Mouse (Mus musculus) limb, embryonic 15.5 days (tissue): Measurements from ENCODE around the gene Sept8. TPM values are rescaled to one million over a fixed set of nuclear protein-coding genes. Genes with fewer than 3 reads are reported as not detected.

ENCODE experiments used
- ATAC-seq: fragments of 200-750 bp; cut with Nextera tagmentation; 2 replicates; pipeline ENCODE4 v1.8.0; 2017; ENCODE audit warnings: low read depth, moderate TSS enrichment; ENCODE audit not compliant: insufficient number of reproducible peaks, low FRiP score, low TSS enrichment
- H3K27ac ChIP-seq: fragments of 300-500 bp; sonication (generic); 2 replicates; pipeline ENCODE4 v1.5.1; 2015; ENCODE audit warnings: moderate library complexity, mild to moderate bottlenecking, inconsistent platforms
- H3K27me3 ChIP-seq: fragments of 300-500 bp; sonication (generic); 2 replicates; pipeline ENCODE4 v1.6.1; 2015; ENCODE audit warnings: inconsistent platforms
- H3K36me3 ChIP-seq: fragments of 300-500 bp; sonication (generic); 2 replicates; pipeline ENCODE4 v1.6.1; 2015; ENCODE audit warnings: inconsistent platforms
- H3K4me1 ChIP-seq: fragments of 300-500 bp; sonication (generic); 2 replicates; pipeline ENCODE4 v1.6.1; 2015; ENCODE audit warnings: inconsistent platforms
- H3K4me2 ChIP-seq: fragments of 300-500 bp; sonication (generic); 2 replicates; pipeline ENCODE4 v1.6.1; 2015; ENCODE audit warnings: mild to moderate bottlenecking, inconsistent platforms
- H3K4me3 ChIP-seq: fragments of 300-500 bp; sonication (generic); 2 replicates; pipeline ENCODE4 v1.5.1; 2015; ENCODE audit warnings: mild to moderate bottlenecking, inconsistent platforms
- H3K9ac ChIP-seq: fragments of 300-500 bp; sonication (generic); 2 replicates; pipeline ENCODE4 v1.6.1; 2015; ENCODE audit warnings: inconsistent platforms
- H3K9me3 ChIP-seq: fragments of 300-500 bp; sonication (generic); 2 replicates; pipeline ENCODE4 v1.6.1; 2016; ENCODE audit warnings: inconsistent platforms
- WGBS: fragments of 180-500 bp; shearing (Covaris S2); methylation state at CpG from one replicate; pipeline ENCODE4 v1.1.7; 2015; 5-methylcytosine and 5-hydroxymethylcytosine counted together
- polyA plus RNA-seq: library from polyadenylated mRNA; unstranded; fragments of >200 nt; fragmentation: Nextera tagmentation; extraction: Ambion mirVana; gene quantifications from 2 replicates; pipeline ENCODE4 v1.2.1, GENCODE M21; 2015

The Sept8 gene
- polyA plus RNA-seq, 1 experiment from 2014 or later = 54.9 TPM

GRCm38 (mm10) chr11:53483159-53483891 is 35.7 kb upstream of the Sept8 start:
- 63% methylated on average over 9 of the region's 9 CpGs for WGBS
- no peak overlapping the region for H3K27ac ChIP-seq
- H3K9ac ChIP-seq = no peak overlapping the region
- ATAC-seq = no peak
- H3K4me2 ChIP-seq = no peak overlapping the region
- H3K9me3 ChIP-seq = no peaks in the 10 kb centered on the region
- H3K4me1 ChIP-seq = peaks cover 32% of the 10 kb centered on the region
- no peak overlapping the region for H3K4me3 ChIP-seq
- H3K27me3 ChIP-seq = peaks cover 59% of the 10 kb centered on the region
- H3K36me3 ChIP-seq = no peaks in the 10 kb centered on the region

- no peak overlapping the region for H3K9ac ChIP-seq
- 43% methylated on average over 3 of the region's 3 CpGs for WGBS
- no peak overlapping the region for H3K4me3 ChIP-seq
- ATAC-seq = no peak
- H3K27ac ChIP-seq = no peak overlapping the region
- peaks cover 13% of the 10 kb centered on the region for H3K4me1 ChIP-seq
- no peaks in the 10 kb centered on the region for H3K9me3 ChIP-seq
- no peaks in the 10 kb centered on the region for H3K36me3 ChIP-seq
- H3K4me2 ChIP-seq = no peak overlapping the region
- H3K27me3 ChIP-seq = peaks cover 35% of the 10 kb centered on the region
Measured at GRCm38 (mm10) chr11:53485719-53486118, 33.3 kb upstream of the Sept8 start.

- Histone ChIP-seq H3K9ac (no peak overlapping the region), H3K27ac (no peak overlapping the region), H3K4me2 (no peak overlapping the region), H3K4me1 (peaks cover 13% of the 10 kb centered on the region), H3K9me3 (no peaks in the 10 kb centered on the region), H3K36me3 (no peaks in the 10 kb centered on the region), H3K4me3 (no peak overlapping the region), H3K27me3 (peaks cover 29% of the 10 kb centered on the region)
- 69% methylated on average over 3 of the region's 3 CpGs for WGBS
- ATAC-seq = no peak
Measured at GRCm38 (mm10) chr11:53486351-53486750, 32.7 kb upstream of the Sept8 start.

- Histone ChIP-seq H3K36me3 (no peaks in the 10 kb centered on the region), H3K4me1 (peaks cover 16% of the 10 kb centered on the region), H3K4me3 (peak overlapping the region; percentile 21), H3K27ac (no peak overlapping the region), H3K4me2 (peak overlapping the region; percentile 44), H3K9me3 (no peaks in the 10 kb centered on the region), H3K27me3 (peaks cover 25% of the 10 kb centered on the region), H3K9ac (0 out of 2 replicates have a peak overlapping the region, but pooled peaks have one; percentile 7)
- peak; percentile 33; the same call in 1 of the 2 replicates for ATAC-seq
- WGBS = 6% methylated on average over 27 of the region's 27 CpGs
Measured at GRCm38 (mm10) chr11:53486822-53487594, 32.0 kb upstream of the Sept8 start.

GRCm38 (mm10) chr11:53489007-53489406 is 30.1 kb upstream of the Sept8 start:
- WGBS = 94% methylated on average over 5 of the region's 5 CpGs
- peaks cover 18% of the 10 kb centered on the region for H3K4me1 ChIP-seq
- H3K4me2 ChIP-seq = no peak overlapping the region
- H3K9ac ChIP-seq = no peak overlapping the region
- no peak overlapping the region for H3K4me3 ChIP-seq
- no peak overlapping the region for H3K27ac ChIP-seq
- H3K9me3 ChIP-seq = no peaks in the 10 kb centered on the region
- H3K27me3 ChIP-seq = peaks cover 17% of the 10 kb centered on the region
- no peaks in the 10 kb centered on the region for H3K36me3 ChIP-seq
- ATAC-seq = no peak

- Histone ChIP-seq H3K4me2 (no peak overlapping the region), H3K9me3 (no peaks in the 10 kb centered on the region), H3K27ac (no peak overlapping the region), H3K36me3 (no peaks in the 10 kb centered on the region), H3K27me3 (peaks cover 17% of the 10 kb centered on the region), H3K4me1 (peaks cover 18% of the 10 kb centered on the region), H3K4me3 (no peak overlapping the region), H3K9ac (no peak overlapping the region)
- no peak for ATAC-seq
- WGBS = 82% methylated on average over 9 of the region's 9 CpGs
Measured at GRCm38 (mm10) chr11:53489421-53489820, 29.6 kb upstream of the Sept8 start.

- 36% methylated on average over 8 of the region's 8 CpGs for WGBS
- no peak overlapping the region for H3K9ac ChIP-seq
- peaks cover 13% of the 10 kb centered on the region for H3K4me1 ChIP-seq
- H3K9me3 ChIP-seq = no peaks in the 10 kb centered on the region
- no peaks in the 10 kb centered on the region for H3K36me3 ChIP-seq
- ATAC-seq = no peak
- no peak overlapping the region for H3K4me2 ChIP-seq
- no peak overlapping the region for H3K27ac ChIP-seq
- H3K4me3 ChIP-seq = no peak overlapping the region
- peaks cover 7% of the 10 kb centered on the region for H3K27me3 ChIP-seq
Measured at GRCm38 (mm10) chr11:53491954-53492401, 27.1 kb upstream of the Sept8 start.

GRCm38 (mm10) chr11:53493243-53493955 is 25.7 kb upstream of the Sept8 start:
- no peak overlapping the region for H3K27ac ChIP-seq
- no peaks in the 10 kb centered on the region for H3K9me3 ChIP-seq
- H3K36me3 ChIP-seq = no peaks in the 10 kb centered on the region
- no peak overlapping the region for H3K4me3 ChIP-seq
- WGBS = 37% methylated on average over 3 of the region's 3 CpGs
- no peak for ATAC-seq
- H3K27me3 ChIP-seq = no peaks in the 10 kb centered on the region
- H3K9ac ChIP-seq = no peak overlapping the region
- peaks cover 7% of the 10 kb centered on the region; the same call in 1 of the 2 replicates for H3K4me1 ChIP-seq
- H3K4me2 ChIP-seq = no peak overlapping the region

- Histone ChIP-seq H3K27ac (peak overlapping the region; percentile 13; the same call in 1 of the 2 replicates), H3K4me2 (no peak overlapping the region), H3K36me3 (no peaks in the 10 kb centered on the region), H3K4me1 (peaks cover 8% of the 10 kb centered on the region), H3K27me3 (no peaks in the 10 kb centered on the region), H3K9me3 (no peaks in the 10 kb centered on the region), H3K9ac (no peak overlapping the region), H3K4me3 (no peak overlapping the region)
- no peak for ATAC-seq
- WGBS = 51% methylated on average over 6 of the region's 6 CpGs
Measured at GRCm38 (mm10) chr11:53495417-53495816, 23.6 kb upstream of the Sept8 start.

GRCm38 (mm10) chr11:53496946-53497345 is 22.1 kb upstream of the Sept8 start:
- Histone ChIP-seq H3K9me3 (no peaks in the 10 kb centered on the region), H3K27ac (no peak overlapping the region), H3K4me2 (no peak overlapping the region), H3K36me3 (no peaks in the 10 kb centered on the region), H3K4me3 (no peak overlapping the region), H3K27me3 (no peaks in the 10 kb centered on the region), H3K4me1 (peaks cover 10% of the 10 kb centered on the region), H3K9ac (no peak overlapping the region)
- ATAC-seq = no peak
- 67% methylated on average over 6 of the region's 6 CpGs for WGBS

- ATAC-seq = no peak
- peaks cover 13% of the 10 kb centered on the region for H3K4me1 ChIP-seq
- 10% methylated on average over 11 of the region's 11 CpGs for WGBS
- no peak overlapping the region for H3K27ac ChIP-seq
- H3K4me3 ChIP-seq = no peak overlapping the region
- H3K36me3 ChIP-seq = no peaks in the 10 kb centered on the region
- no peaks in the 10 kb centered on the region for H3K27me3 ChIP-seq
- H3K9me3 ChIP-seq = no peaks in the 10 kb centered on the region
- H3K4me2 ChIP-seq = no peak overlapping the region
- no peak overlapping the region for H3K9ac ChIP-seq
Measured at GRCm38 (mm10) chr11:53500569-53500968, 18.5 kb upstream of the Sept8 start.
